Mouse (Mus musculus) ES-Bruce4 (cell line): ENCODE data around the gene Olfr958.

Experiments
- CTCF ChIP-seq: IDR thresholded peaks from one replicate; pipeline ENCODE4 v1.8.1; 2011; ENCODE audit warnings: low read depth, low read length
- EP300 ChIP-seq: IDR thresholded peaks from 2 replicates; pipeline ENCODE4 v1.6.1; 2011; ENCODE audit warnings: low read depth, low read length; ENCODE audit not compliant: insufficient read depth
- POLR2A ChIP-seq: IDR thresholded peaks from one replicate; pipeline ENCODE4 v1.8.1; 2011; ENCODE audit warnings: low read length; ENCODE audit not compliant: insufficient read depth

- TF ChIP-seq CTCF, result no peak
- no peak for TF ChIP-seq POLR2A
- TF ChIP-seq EP300, result no peak
These were observed 21.6 kb upstream of the Olfr958 start, which contains the start of gene Olfr959 for GRCm38 (mm10) chr9:39575469-39575868.
